Mouse (Mus musculus) forebrain, embryonic 16.5 days (tissue): Measurements from ENCODE around the gene Kcmf1. TPM values are rescaled to one million over a fixed set of nuclear protein-coding genes. Genes with fewer than 3 reads are reported as not detected.

Experiments
- ATAC-seq: fragments of 200-750 bp; cut with Nextera tagmentation; 2 replicates; pipeline ENCODE4 v1.8.0; 2017; ENCODE audit warnings: mild to moderate bottlenecking, moderate library complexity
- H3K27ac ChIP-seq: fragments of 300-500 bp; sonication (generic); 2 replicates; pipeline ENCODE4 v1.5.1; 2014; ENCODE audit warnings: low read length, control low read depth
- H3K27me3 ChIP-seq: fragments of 300-500 bp; sonication (generic); replicated peaks from 2 replicates; pipeline ENCODE4 v1.6.1; 2014; ENCODE audit warnings: low read length; ENCODE audit not compliant: control insufficient read depth, insufficient read depth
- H3K36me3 ChIP-seq: fragments of 300-500 bp; sonication (generic); 2 replicates; pipeline ENCODE4 v1.6.1; 2014; ENCODE audit not compliant: control insufficient read depth, insufficient read depth
- H3K4me1 ChIP-seq: fragments of 300-500 bp; sonication (generic); replicated peaks from 2 replicates; pipeline ENCODE4 v1.6.1; 2014; ENCODE audit warnings: low read length; ENCODE audit not compliant: control insufficient read depth, insufficient read depth
- H3K4me2 ChIP-seq: fragments of 300-500 bp; sonication (generic); 2 replicates; pipeline ENCODE4 v1.6.1; 2014; ENCODE audit warnings: mild to moderate bottlenecking, low read length, control low read depth
- H3K4me3 ChIP-seq: fragments of 300-500 bp; sonication (generic); replicated peaks from 2 replicates; pipeline ENCODE4 v1.5.1; 2014; ENCODE audit warnings: mild to moderate bottlenecking, low read length, control low read depth
- H3K9ac ChIP-seq: fragments of 300-500 bp; sonication (generic); replicated peaks from 2 replicates; pipeline ENCODE4 v1.6.1; 2014; ENCODE audit warnings: low read depth, low read length, control low read depth
- H3K9me3 ChIP-seq: fragments of 300-500 bp; sonication (generic); 2 replicates; pipeline ENCODE4 v1.6.1; 2016; ENCODE audit warnings: low read length; ENCODE audit not compliant: control insufficient read depth
- WGBS: fragments of 180-500 bp; shearing (Covaris S2); extraction: QIAGEN DNeasy Blood & Tissue Kit; methylation state at CpG from one replicate; pipeline ENCODE4 v1.1.7; 2014; 5-methylcytosine and 5-hydroxymethylcytosine counted together
- polyA plus RNA-seq: library from polyadenylated mRNA; unstranded; fragments of >200 nt; fragmentation: Nextera tagmentation; extraction: Ambion mirVana; gene quantifications from 2 replicates; pipeline ENCODE4 v1.2.1, GENCODE M21; 2015

Kcmf1 gene
- polyA plus RNA-seq, 1 experiment from 2014 or later: 31.1 TPM

DNA sequence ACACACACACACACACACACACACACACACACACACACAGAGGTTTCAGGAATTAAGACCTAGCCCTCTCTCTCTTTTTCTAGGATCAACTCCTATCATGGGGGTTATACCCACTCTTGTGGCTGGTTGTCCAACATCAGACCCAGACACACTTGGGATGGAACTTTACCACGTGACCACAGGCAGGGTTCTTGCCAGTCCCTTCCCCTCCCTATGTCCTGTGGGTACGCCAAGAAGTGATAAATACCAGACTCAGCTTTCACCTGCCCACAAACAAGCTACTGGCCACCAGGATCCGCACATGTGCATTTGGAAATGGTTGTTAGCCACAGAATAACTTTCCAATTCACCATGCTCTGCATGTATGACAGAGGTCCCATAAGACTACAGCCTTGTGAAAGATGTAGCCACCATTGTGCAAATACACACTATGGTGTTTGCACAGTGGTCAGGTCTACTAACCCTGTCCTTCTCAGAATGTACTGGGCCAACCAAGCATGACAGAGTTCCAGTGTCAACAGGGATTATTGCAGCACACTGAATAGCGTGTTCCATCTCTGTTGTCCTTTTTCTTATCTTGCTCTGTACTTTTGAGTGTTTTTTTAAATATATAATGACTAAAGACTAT lies 90.1 kb downstream of the Kcmf1 start:
- Histone ChIP-seq H3K9me3 (no peaks in the 10 kb centered on the region), H3K27ac (no peak overlapping the region), H3K4me2 (no peak overlapping the region), H3K4me1 (no peaks in the 10 kb centered on the region), H3K4me3 (no peak overlapping the region), H3K9ac (no peak overlapping the region), H3K36me3 (no peaks in the 10 kb centered on the region), H3K27me3 (no peaks in the 10 kb centered on the region)
- ATAC-seq: no peak
- 88% methylated on average over 4 of the region's 4 CpGs for WGBS

DNA sequence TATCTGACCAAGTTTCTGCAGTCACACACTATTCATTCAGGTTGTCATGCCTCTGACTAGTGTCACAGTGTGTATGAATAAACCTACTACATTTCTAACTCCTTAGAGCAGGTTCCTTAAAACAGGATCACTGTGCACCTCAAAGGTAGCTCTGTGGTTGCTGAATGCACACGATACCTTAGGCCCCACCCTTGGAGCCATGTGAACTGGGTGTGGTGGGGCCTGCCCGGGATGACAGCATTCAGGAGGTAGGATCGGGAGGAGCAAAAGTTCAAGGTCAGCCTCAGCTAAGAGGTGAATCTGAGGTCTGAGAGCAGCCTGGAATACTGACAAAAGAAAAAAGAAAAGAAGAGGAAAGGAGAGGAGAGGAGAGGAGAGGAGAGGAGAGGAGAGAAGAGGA lies 91.4 kb downstream of the Kcmf1 start:
- Histone ChIP-seq H3K9me3 (no peaks in the 10 kb centered on the region), H3K4me3 (no peak overlapping the region), H3K36me3 (no peaks in the 10 kb centered on the region), H3K27ac (no peak overlapping the region), H3K4me2 (no peak overlapping the region), H3K27me3 (no peaks in the 10 kb centered on the region), H3K9ac (no peak overlapping the region), H3K4me1 (no peaks in the 10 kb centered on the region)
- no peak for ATAC-seq
- 73% methylated on average over 3 of the region's 3 CpGs for WGBS

DNA sequence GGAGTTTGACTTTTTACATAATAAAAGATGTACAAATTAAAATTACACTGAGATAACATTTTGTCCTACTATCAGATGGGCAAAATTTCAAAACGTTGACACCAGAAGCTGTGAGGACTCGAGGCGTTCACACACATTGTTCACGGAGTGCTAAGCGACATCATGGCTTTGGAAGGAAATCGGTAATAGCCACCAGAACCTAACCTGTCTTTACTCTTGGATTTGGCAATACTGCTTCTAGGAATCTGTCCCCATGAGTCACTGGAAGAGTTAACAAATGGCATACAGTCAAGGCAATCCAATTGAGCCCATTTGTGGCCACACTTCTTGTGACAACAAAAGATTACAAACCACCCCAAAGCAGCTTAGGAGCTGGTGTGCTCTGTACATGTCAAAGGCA lies 96.1 kb downstream of the Kcmf1 start:
- H3K4me1 ChIP-seq: no peaks in the 10 kb centered on the region
- H3K9ac ChIP-seq: no peak overlapping the region
- no peak overlapping the region for H3K27ac ChIP-seq
- 88% methylated on average over 6 of the region's 6 CpGs for WGBS
- no peak for ATAC-seq
- H3K36me3 ChIP-seq: no peaks in the 10 kb centered on the region
- no peak overlapping the region for H3K4me3 ChIP-seq
- no peaks in the 10 kb centered on the region for H3K27me3 ChIP-seq
- no peak overlapping the region for H3K4me2 ChIP-seq
- H3K9me3 ChIP-seq: no peaks in the 10 kb centered on the region

DNA sequence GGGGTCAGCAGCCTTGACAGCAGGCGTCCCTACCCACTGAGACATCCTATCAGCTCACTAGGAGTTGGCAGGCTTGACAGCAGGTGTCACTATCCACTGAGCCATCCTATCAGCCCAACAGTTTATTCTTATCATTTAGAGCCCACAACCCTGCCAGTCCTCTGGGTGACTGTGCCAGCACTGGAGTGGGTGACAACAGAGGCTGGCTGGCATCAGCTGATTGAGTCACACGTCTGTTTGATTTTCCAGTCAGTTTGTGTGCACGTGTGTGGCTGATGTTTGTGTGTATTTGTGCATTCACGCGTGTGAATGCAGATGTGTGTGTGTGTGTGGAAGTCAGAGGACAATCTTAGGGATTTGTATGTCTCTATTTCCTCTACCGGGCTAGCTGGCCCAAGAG lies 97.7 kb downstream of the Kcmf1 start:
- Histone ChIP-seq H3K4me1 (no peaks in the 10 kb centered on the region), H3K27me3 (no peaks in the 10 kb centered on the region), H3K4me2 (no peak overlapping the region), H3K9me3 (no peaks in the 10 kb centered on the region), H3K9ac (no peak overlapping the region), H3K4me3 (no peak overlapping the region), H3K27ac (no peak overlapping the region), H3K36me3 (no peaks in the 10 kb centered on the region)
- ATAC-seq: no peak
- 85% methylated on average over 6 of the region's 6 CpGs for WGBS

DNA sequence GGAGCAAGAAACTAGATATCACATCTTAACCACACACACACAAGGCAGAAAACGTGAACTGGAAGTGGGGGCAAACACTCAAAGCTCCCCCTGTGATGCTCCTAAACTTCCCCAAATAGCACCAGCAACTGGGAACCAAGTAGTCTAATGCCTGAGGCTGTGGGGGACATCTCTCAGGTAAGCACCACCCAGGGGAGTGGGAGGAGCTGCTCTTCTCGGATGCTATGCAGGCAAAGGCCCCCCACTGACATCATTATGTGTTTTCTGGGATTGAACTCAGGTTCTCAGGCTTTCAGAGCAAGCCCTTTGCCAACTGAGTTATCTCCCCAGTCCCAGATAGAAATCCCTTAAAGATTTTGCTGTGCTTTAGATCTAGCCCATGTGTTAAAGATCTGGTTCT lies 99.1 kb downstream of the Kcmf1 start:
- Histone ChIP-seq H3K4me1 (no peaks in the 10 kb centered on the region), H3K27me3 (no peaks in the 10 kb centered on the region), H3K4me3 (no peak overlapping the region), H3K27ac (no peak overlapping the region), H3K9ac (no peak overlapping the region), H3K36me3 (no peaks in the 10 kb centered on the region), H3K9me3 (no peaks in the 10 kb centered on the region), H3K4me2 (no peak overlapping the region)
- 48% methylated on average over 2 of the region's 2 CpGs for WGBS
- ATAC-seq: no peak

DNA sequence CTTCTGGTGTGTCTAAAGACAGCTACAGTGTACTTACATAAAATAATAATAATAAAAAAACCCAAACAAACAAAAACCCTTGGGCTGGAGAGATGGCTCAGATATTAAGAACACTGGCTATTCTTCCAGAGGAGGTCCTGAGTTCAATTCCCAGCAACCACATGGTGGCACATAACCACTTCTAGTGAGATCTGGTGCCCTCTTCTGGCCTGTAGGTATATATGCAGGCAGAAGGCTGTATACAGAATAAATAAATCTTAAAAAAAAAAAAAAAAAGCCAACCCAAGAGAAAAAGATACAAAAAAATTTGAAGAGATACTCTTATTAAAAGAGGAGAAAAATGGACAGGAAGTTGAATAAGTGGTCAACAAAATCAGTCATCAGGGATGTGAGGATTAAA lies 102.0 kb downstream of the Kcmf1 start:
- Histone ChIP-seq H3K4me2 (no peak overlapping the region), H3K9ac (no peak overlapping the region), H3K9me3 (no peaks in the 10 kb centered on the region), H3K36me3 (no peaks in the 10 kb centered on the region), H3K4me3 (no peak overlapping the region), H3K27ac (no peak overlapping the region), H3K4me1 (no peaks in the 10 kb centered on the region), H3K27me3 (no peaks in the 10 kb centered on the region)
- no peak for ATAC-seq

DNA sequence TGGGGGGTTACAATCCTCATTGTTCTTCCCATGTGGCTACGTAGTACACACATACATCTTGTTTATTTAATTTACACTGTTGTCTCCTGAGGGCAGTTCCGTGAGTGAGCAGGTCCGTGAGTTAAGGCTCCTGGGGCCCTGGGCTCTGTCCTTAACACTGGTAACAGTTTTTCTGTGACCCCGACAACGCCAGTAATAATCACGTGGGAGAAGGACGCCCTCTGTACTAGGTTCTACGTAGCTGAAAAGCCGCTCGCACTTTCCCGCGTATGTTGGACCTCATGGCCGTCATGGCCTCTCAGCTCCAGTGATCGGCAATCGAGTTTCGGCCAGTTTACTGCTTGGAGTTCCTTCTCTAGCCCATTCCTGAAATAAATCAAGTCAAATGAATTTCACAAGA lies 104.3 kb downstream of the Kcmf1 start:
- Histone ChIP-seq H3K4me1 (no peaks in the 10 kb centered on the region), H3K9ac (no peak overlapping the region), H3K27ac (no peak overlapping the region), H3K4me2 (no peak overlapping the region), H3K27me3 (no peaks in the 10 kb centered on the region), H3K4me3 (no peak overlapping the region), H3K36me3 (no peaks in the 10 kb centered on the region), H3K9me3 (no peaks in the 10 kb centered on the region)
- ATAC-seq: no peak
- 55% methylated on average over 16 of the region's 16 CpGs for WGBS

DNA sequence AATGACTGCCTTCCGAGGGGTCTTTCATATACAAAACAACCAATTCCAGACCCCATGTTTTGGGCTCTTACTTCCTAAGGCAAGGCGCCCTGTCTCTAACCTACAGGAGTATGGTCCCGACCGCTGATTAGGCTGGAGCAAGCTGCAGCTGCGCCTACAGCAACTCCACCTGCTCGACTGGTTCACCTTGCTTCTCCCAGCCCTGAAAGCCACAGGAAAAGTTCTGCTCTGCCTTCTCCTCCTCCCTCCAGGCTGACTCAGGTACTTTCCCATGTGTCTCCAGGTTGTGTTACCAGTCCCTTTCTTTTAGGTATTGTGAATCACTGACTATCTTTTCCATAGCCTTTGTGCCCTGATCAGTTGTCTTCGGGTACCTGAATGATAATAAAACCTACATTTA lies 104.9 kb downstream of the Kcmf1 start:
- Histone ChIP-seq H3K4me3 (no peak overlapping the region), H3K27me3 (0 out of 2 replicates have a peak, but pooled peaks cover 2% of the 10 kb centered on the region), H3K4me2 (no peak overlapping the region), H3K27ac (no peak overlapping the region), H3K9me3 (no peaks in the 10 kb centered on the region), H3K9ac (no peak overlapping the region), H3K4me1 (no peaks in the 10 kb centered on the region), H3K36me3 (no peaks in the 10 kb centered on the region)
- no peak for ATAC-seq
- 47% methylated on average over 7 of the region's 7 CpGs for whole genome bisulfite sequencing

DNA sequence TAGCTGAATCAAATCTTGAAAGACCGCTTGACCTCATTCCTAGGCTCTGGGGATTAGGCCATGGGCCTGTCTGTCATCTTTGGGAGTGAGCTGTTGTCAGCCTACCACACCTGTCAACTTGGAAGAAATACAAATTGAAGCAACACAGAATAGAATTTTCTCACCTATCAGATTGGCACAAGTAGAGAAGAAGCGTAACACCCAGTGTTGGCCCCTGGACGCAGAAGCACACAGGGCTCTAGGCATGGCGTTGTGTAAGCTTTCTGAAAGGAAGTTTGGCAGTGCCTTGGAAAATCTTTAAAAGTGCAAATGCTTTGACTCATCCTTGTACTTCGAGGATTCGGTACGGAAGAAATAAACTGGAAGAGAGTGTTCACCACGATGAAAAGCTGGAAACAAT lies 107.1 kb downstream of the Kcmf1 start:
- H3K36me3 ChIP-seq: no peaks in the 10 kb centered on the region
- ATAC-seq: no peak
- no peak overlapping the region for H3K27ac ChIP-seq
- WGBS: 88% methylated on average over 8 of the region's 8 CpGs
- peaks cover 8% of the 10 kb centered on the region for H3K4me1 ChIP-seq
- no peak overlapping the region for H3K4me2 ChIP-seq
- no peak overlapping the region for H3K9ac ChIP-seq
- peaks cover 3% of the 10 kb centered on the region; the same call in 1 of the 2 replicates for H3K27me3 ChIP-seq
- no peaks in the 10 kb centered on the region for H3K9me3 ChIP-seq
- H3K4me3 ChIP-seq: no peak overlapping the region
